Mouse (Mus musculus) neural tube, embryonic 15.5 days (tissue): ENCODE results near the gene Insrr. TPM values are rescaled to one million over a fixed set of nuclear protein-coding genes. Genes with fewer than 3 reads are reported as not detected.
"Not testable (repeated sequence)": the region's sequence is repeated elsewhere in the genome, so short reads cannot be mapped to it uniquely, and the experiment has no call there.

Experiments
- ATAC-seq: fragments of 200-750 bp; cut with Nextera tagmentation; 2 replicates; pipeline ENCODE4 v1.8.0; 2017; ENCODE audit warnings: mild to moderate bottlenecking, moderate TSS enrichment, moderate library complexity; ENCODE audit not compliant: low FRiP score
- H3K27ac ChIP-seq: fragments of 300-500 bp; sonication (generic); replicated peaks from 2 replicates; pipeline ENCODE4 v1.5.1; 2015; ENCODE audit warnings: mild to moderate bottlenecking, inconsistent platforms
- H3K27me3 ChIP-seq: fragments of 300-500 bp; sonication (generic); replicated peaks from 2 replicates; pipeline ENCODE4 v1.6.1; 2015; ENCODE audit warnings: inconsistent platforms
- H3K36me3 ChIP-seq: fragments of 300-500 bp; sonication (generic); 2 replicates; pipeline ENCODE4 v1.6.1; 2015; ENCODE audit warnings: inconsistent platforms
- H3K4me1 ChIP-seq: fragments of 300-500 bp; sonication (generic); 2 replicates; pipeline ENCODE4 v1.6.1; 2015; ENCODE audit warnings: inconsistent platforms
- H3K4me2 ChIP-seq: fragments of 300-500 bp; sonication (generic); 2 replicates; pipeline ENCODE4 v1.6.1; 2015; ENCODE audit warnings: inconsistent platforms, mild to moderate bottlenecking, moderate library complexity
- H3K4me3 ChIP-seq: fragments of 300-500 bp; sonication (generic); replicated peaks from 2 replicates; pipeline ENCODE4 v1.5.1; 2015; ENCODE audit warnings: mild to moderate bottlenecking, inconsistent platforms
- H3K9ac ChIP-seq: fragments of 300-500 bp; sonication (generic); replicated peaks from 2 replicates; pipeline ENCODE4 v1.6.1; 2015; ENCODE audit warnings: mild to moderate bottlenecking, inconsistent platforms
- H3K9me3 ChIP-seq: fragments of 300-500 bp; sonication (generic); replicated peaks from 2 replicates; pipeline ENCODE4 v1.6.1; 2016; ENCODE audit warnings: inconsistent platforms
- WGBS: fragments of 180-500 bp; shearing (Covaris S2); methylation state at CpG from one replicate; pipeline ENCODE4 v1.1.7; 2015; ENCODE audit warnings: mixed read lengths; 5-methylcytosine and 5-hydroxymethylcytosine counted together
- polyA plus RNA-seq: library from polyadenylated mRNA; unstranded; fragments of >200 nt; fragmentation: Nextera tagmentation; extraction: Ambion mirVana; gene quantifications from 2 replicates; pipeline ENCODE4 v1.2.1, GENCODE M21; 2015

Gene Insrr
- polyA plus RNA-seq, 1 experiment from 2014 or later = 2.0 TPM

GRCm38 (mm10) chr3:87809322-87809962, 12.7 kb downstream of the Insrr start:
- ATAC-seq = peak; percentile 50; the same call in 1 of the 2 replicates
- no peaks in the 10 kb centered on the region for H3K36me3 ChIP-seq
- H3K27ac ChIP-seq = no peak overlapping the region
- H3K9ac ChIP-seq = no peak overlapping the region
- peak overlapping the region; percentile 48 for H3K4me2 ChIP-seq
- WGBS = 3% methylated on average over 28 of the region's 28 CpGs
- H3K27me3 ChIP-seq = peaks cover 69% of the 10 kb centered on the region
- H3K9me3 ChIP-seq = no peaks in the 10 kb centered on the region
- H3K4me3 ChIP-seq = peak overlapping the region; percentile 13; the same call in 1 of the 2 replicates
- H3K4me1 ChIP-seq = peaks cover 11% of the 10 kb centered on the region

GRCm38 (mm10) chr3:87811297-87811696, 14.5 kb downstream of the Insrr start:
- H3K4me2 ChIP-seq = no peak overlapping the region
- H3K4me3 ChIP-seq = no peak overlapping the region
- H3K27ac ChIP-seq = no peak overlapping the region
- H3K27me3 ChIP-seq = peaks cover 66% of the 10 kb centered on the region
- no peak overlapping the region for H3K9ac ChIP-seq
- no peak for ATAC-seq
- 86% methylated on average over 8 of the region's 8 CpGs for WGBS
- peaks cover 11% of the 10 kb centered on the region for H3K4me1 ChIP-seq
- no peaks in the 10 kb centered on the region for H3K36me3 ChIP-seq
- H3K9me3 ChIP-seq = no peaks in the 10 kb centered on the region

DNA sequence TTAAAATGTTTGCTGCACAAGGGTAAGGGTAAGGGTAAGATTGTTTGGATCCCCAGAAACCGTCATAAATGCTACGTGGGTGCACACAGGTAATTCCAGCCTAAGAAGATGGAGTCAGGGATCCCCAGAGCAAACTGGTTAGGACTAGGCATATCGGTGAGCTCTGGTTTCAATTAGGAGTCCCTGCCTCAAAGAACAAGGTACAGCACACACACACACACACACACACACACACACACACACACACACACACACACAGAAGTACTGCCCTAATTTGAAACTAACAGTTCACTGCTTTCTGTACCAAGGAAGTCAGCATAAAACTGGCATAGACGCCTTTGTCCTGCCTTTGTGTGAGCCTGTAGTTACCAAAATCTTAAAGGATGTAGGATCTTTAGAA, 15.7 kb downstream of the Insrr start:
- H3K36me3 ChIP-seq = no peaks in the 10 kb centered on the region
- no peak overlapping the region for H3K4me3 ChIP-seq
- no peak overlapping the region for H3K27ac ChIP-seq
- peaks cover 58% of the 10 kb centered on the region for H3K27me3 ChIP-seq
- H3K9ac ChIP-seq = no peak overlapping the region
- H3K9me3 ChIP-seq = no peaks in the 10 kb centered on the region
- 84% methylated on average over 4 of the region's 4 CpGs for WGBS
- H3K4me2 ChIP-seq = no peak overlapping the region
- no peak for ATAC-seq
- H3K4me1 ChIP-seq = peaks cover 15% of the 10 kb centered on the region

- Histone ChIP-seq H3K9ac (no peak overlapping the region), H3K27ac (no peak overlapping the region), H3K36me3 (no peaks in the 10 kb centered on the region), H3K4me3 (no peak overlapping the region), H3K4me1 (peaks cover 15% of the 10 kb centered on the region), H3K9me3 (no peaks in the 10 kb centered on the region), H3K27me3 (peaks cover 55% of the 10 kb centered on the region), H3K4me2 (no peak overlapping the region)
- no peak for ATAC-seq
- WGBS = 60% methylated on average over 10 of the region's 10 CpGs
Observed at GRCm38 (mm10) chr3:87812873-87813272, 16.1 kb downstream of the Insrr start.

DNA sequence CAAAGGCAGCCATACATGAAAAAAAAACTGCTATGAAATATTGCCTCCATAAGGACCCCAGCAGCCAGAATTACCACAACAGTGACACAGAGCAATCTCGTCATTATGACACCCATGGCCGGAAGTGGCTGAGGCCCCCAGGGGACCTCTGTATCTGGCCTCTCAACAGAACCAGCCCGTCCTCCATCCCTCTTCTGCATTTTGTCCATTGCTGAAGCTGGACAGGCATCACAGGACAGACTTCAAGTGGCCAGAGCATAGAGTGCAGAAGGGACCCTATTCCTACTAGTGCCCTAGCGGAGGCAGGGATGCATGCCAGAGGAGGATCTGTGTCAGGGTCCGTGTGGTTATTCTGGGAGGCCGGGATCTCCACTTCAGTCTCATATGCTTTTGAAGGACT, 19.4 kb downstream of the Insrr start:
- no peaks in the 10 kb centered on the region for H3K9me3 ChIP-seq
- H3K4me3 ChIP-seq = no peak overlapping the region
- ATAC-seq = no peak
- peaks cover 27% of the 10 kb centered on the region for H3K27me3 ChIP-seq
- H3K4me1 ChIP-seq = peaks cover 4% of the 10 kb centered on the region
- H3K27ac ChIP-seq = no peak overlapping the region
- 59% methylated on average over 6 of the region's 6 CpGs for WGBS
- H3K9ac ChIP-seq = no peak overlapping the region
- no peaks in the 10 kb centered on the region for H3K36me3 ChIP-seq
- no peak overlapping the region for H3K4me2 ChIP-seq

- Histone ChIP-seq H3K27me3 (peaks cover 22% of the 10 kb centered on the region), H3K4me1 (peaks cover 4% of the 10 kb centered on the region), H3K27ac (no peak overlapping the region), H3K4me3 (no peak overlapping the region), H3K4me2 (peak overlapping the region; percentile 7; the same call in 1 of the 2 replicates), H3K9ac (no peak overlapping the region), H3K9me3 (no peaks in the 10 kb centered on the region), H3K36me3 (no peaks in the 10 kb centered on the region)
- 4% methylated on average over 12 of the region's 12 CpGs for WGBS
- peak; percentile 48; the same call in 1 of the 2 replicates for ATAC-seq
Observed at GRCm38 (mm10) chr3:87816646-87817093, 19.9 kb downstream of the Insrr start.

GRCm38 (mm10) chr3:87818226-87818625, 21.5 kb downstream of the Insrr start:
- Histone ChIP-seq H3K27ac (no peak overlapping the region), H3K27me3 (peaks cover 19% of the 10 kb centered on the region), H3K4me3 (no peak overlapping the region), H3K4me2 (no peak overlapping the region), H3K36me3 (no peaks in the 10 kb centered on the region), H3K9ac (no peak overlapping the region), H3K4me1 (peaks cover 4% of the 10 kb centered on the region), H3K9me3 (no peaks in the 10 kb centered on the region)
- ATAC-seq = peak; percentile 31; the same call in 1 of the 2 replicates
- 43% methylated on average over 12 of the region's 12 CpGs for WGBS

GRCm38 (mm10) chr3:87824206-87824605, 27.5 kb downstream of the Insrr start, which contains the start of gene Pear1:
Gene Pear1 (minus strand): TSS chr3:87824306.
- H3K4me1 ChIP-seq, H3K4me2 ChIP-seq, H3K9ac ChIP-seq, H3K4me3 ChIP-seq, H3K27ac ChIP-seq, H3K36me3 ChIP-seq, ATAC-seq, H3K9me3 ChIP-seq, H3K27me3 ChIP-seq: not testable (repeated sequence)
- 92% methylated on average over 1 of the region's 1 CpGs for WGBS

DNA sequence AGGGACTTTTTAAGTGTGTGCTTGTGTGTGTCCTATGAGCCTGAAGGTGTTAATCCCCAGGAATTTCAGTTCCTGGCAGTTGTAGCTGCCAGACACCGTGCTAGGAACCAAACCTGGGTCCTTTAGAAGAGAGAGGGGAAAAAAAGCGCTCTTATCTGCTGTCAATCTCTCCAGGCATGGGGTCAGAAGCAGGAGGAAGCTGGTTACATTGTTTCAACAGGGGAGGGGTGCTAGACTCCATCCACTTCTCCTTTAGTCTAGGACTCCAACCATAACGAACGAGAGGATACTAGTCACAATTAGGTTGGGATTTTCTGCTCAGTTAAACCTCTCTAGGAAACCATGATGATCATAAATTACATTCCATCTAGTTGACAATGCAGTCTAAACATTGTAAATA, 31.7 kb downstream of the Insrr start:
- H3K4me2 ChIP-seq = no peak overlapping the region
- no peak for ATAC-seq
- no peaks in the 10 kb centered on the region for H3K36me3 ChIP-seq
- WGBS = 36% methylated on average over 4 of the region's 4 CpGs
- H3K9me3 ChIP-seq = no peaks in the 10 kb centered on the region
- H3K27ac ChIP-seq = no peak overlapping the region
- H3K27me3 ChIP-seq = no peaks in the 10 kb centered on the region
- H3K4me3 ChIP-seq = no peak overlapping the region
- no peaks in the 10 kb centered on the region for H3K4me1 ChIP-seq
- H3K9ac ChIP-seq = no peak overlapping the region

DNA sequence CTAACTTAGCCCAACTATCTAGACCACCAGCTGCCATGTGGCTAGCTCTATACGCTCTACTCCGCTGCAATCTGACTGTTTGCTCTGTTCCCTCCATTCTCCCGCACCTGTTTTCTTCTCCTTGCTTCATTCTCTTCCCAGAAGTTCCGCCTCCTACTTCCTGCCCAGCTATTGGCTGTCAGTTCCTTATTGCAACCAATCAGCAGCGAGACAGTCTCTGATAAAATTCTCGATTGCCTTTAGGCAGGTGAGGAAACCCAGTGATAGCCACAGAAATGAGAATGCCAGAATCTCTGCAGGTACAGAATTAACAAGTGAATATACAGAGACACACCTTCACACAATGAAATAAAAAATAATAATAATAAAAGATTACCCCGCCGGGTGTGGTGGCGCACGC, 32.3 kb downstream of the Insrr start:
- no peak for ATAC-seq
- no peaks in the 10 kb centered on the region for H3K36me3 ChIP-seq
- no peak overlapping the region for H3K4me2 ChIP-seq
- no peaks in the 10 kb centered on the region for H3K4me1 ChIP-seq
- H3K9ac ChIP-seq = no peak overlapping the region
- no peak overlapping the region for H3K27ac ChIP-seq
- WGBS = 59% methylated on average over 10 of the region's 10 CpGs
- no peaks in the 10 kb centered on the region for H3K9me3 ChIP-seq
- no peak overlapping the region for H3K4me3 ChIP-seq
- H3K27me3 ChIP-seq = no peaks in the 10 kb centered on the region

- Histone ChIP-seq H3K9ac (no peak overlapping the region), H3K4me3 (no peak overlapping the region), H3K9me3 (no peaks in the 10 kb centered on the region), H3K4me2 (no peak overlapping the region), H3K4me1 (no peaks in the 10 kb centered on the region), H3K27ac (no peak overlapping the region), H3K27me3 (no peaks in the 10 kb centered on the region), H3K36me3 (no peaks in the 10 kb centered on the region)
- ATAC-seq = no peak
- WGBS = 85% methylated on average over 7 of the region's 7 CpGs
Observed at GRCm38 (mm10) chr3:87832109-87832859, 35.5 kb downstream of the Insrr start.

- H3K4me1 ChIP-seq = no peaks in the 10 kb centered on the region
- ATAC-seq = no peak
- no peaks in the 10 kb centered on the region for H3K9me3 ChIP-seq
- no peaks in the 10 kb centered on the region for H3K36me3 ChIP-seq
- no peak overlapping the region for H3K4me2 ChIP-seq
- H3K9ac ChIP-seq = no peak overlapping the region
- H3K4me3 ChIP-seq = no peak overlapping the region
- no peak overlapping the region for H3K27ac ChIP-seq
- H3K27me3 ChIP-seq = no peaks in the 10 kb centered on the region
- WGBS = 67% methylated on average over 5 of the region's 5 CpGs
Observed at GRCm38 (mm10) chr3:87833482-87833881, 36.7 kb downstream of the Insrr start.
